Mouse (Mus musculus) MEL (cell line): ENCODE measurements around the gene C8b. TPM values are rescaled to one million over a fixed set of nuclear protein-coding genes. Genes with fewer than 3 reads are reported as not detected.

ENCODE experiments used
- DNase-seq: peaks from one replicate; pipeline ENCODE4 v3.0.0; 2011; ENCODE audit warnings: low read depth, low spot score
- H3K27ac ChIP-seq: 2 replicates; pipeline ENCODE4 v1.5.1; 2012; ENCODE audit warnings: low read depth, mild to moderate bottlenecking, control low read depth, low read length, moderate library complexity; ENCODE audit not compliant: control insufficient read depth
- H3K27me3 ChIP-seq, 2 experiments: fragments of 150-350 bp in 1 of 2; sonication (generic) in 1 of 2; 2 replicates each; pipeline ENCODE4 v1.6.1; 2012; ENCODE audit warnings: low read length in 2 of 2, mild to moderate bottlenecking in 2 of 2, improper control_type of control experiment in 1 of 2, moderate library complexity in 1 of 2; ENCODE audit not compliant: insufficient read depth in 2 of 2, control insufficient read depth in 1 of 2
- H3K36me3 ChIP-seq, 2 experiments: 2 replicates each; pipeline ENCODE4 v1.6.1; 2012 to 2014; ENCODE audit warnings: low read length in 2 of 2, improper control_type of control experiment in 1 of 2, inconsistent platforms in 1 of 2, mild to moderate bottlenecking in 1 of 2; ENCODE audit not compliant: insufficient read depth in 2 of 2, control insufficient read depth in 1 of 2
- H3K4me1 ChIP-seq, 2 experiments: fragments of 150-350 bp in 1 of 2; sonication (generic) in 1 of 2; 2 replicates each; pipeline ENCODE4 v1.6.1; 2012; ENCODE audit warnings: low read length in 2 of 2, improper control_type of control experiment in 1 of 2, mild to moderate bottlenecking in 1 of 2; ENCODE audit not compliant: insufficient read depth in 2 of 2, control insufficient read depth in 1 of 2
- H3K4me3 ChIP-seq, 2 experiments: fragments of 150-350 bp in 1 of 2; sonication (generic) in 1 of 2; 2 replicates each; pipeline ENCODE4 v1.5.1; 2012; ENCODE audit warnings: low read depth in 2 of 2, low read length in 2 of 2, mild to moderate bottlenecking in 2 of 2, moderate library complexity in 2 of 2, control low read depth in 1 of 2, improper control_type of control experiment in 1 of 2; ENCODE audit not compliant: control insufficient read depth in 1 of 2, insufficient read depth in 1 of 2
- H3K79me2 ChIP-seq: 2 replicates; pipeline ENCODE4 v1.6.1; 2012; ENCODE audit warnings: mild to moderate bottlenecking, low read length, moderate library complexity; ENCODE audit not compliant: control insufficient read depth, poor library complexity, insufficient read depth
- H3K9ac ChIP-seq: 2 replicates; pipeline ENCODE4 v1.6.1; 2012; ENCODE audit warnings: low read depth, mild to moderate bottlenecking, control low read depth, low read length, moderate library complexity; ENCODE audit not compliant: control insufficient read depth, poor library complexity, severe bottlenecking
- H3K9me3 ChIP-seq: fragments of 150-350 bp; sonication (generic); replicated peaks from 2 replicates; pipeline ENCODE4 v1.6.1; 2012; ENCODE audit warnings: mild to moderate bottlenecking, low read length, improper control_type of control experiment, moderate library complexity; ENCODE audit not compliant: insufficient read depth
- BHLHE40 ChIP-seq: IDR thresholded peaks from 2 replicates; pipeline ENCODE4 v1.6.1; 2012; ENCODE audit warnings: low read depth, mild to moderate bottlenecking, inconsistent platforms, low read length, improper control_type of control experiment, borderline replicate concordance
- CHD1 ChIP-seq: IDR thresholded peaks from 2 replicates; pipeline ENCODE4 v1.6.1; 2012; ENCODE audit warnings: low read depth, mild to moderate bottlenecking, inconsistent platforms, low read length, improper control_type of control experiment
- CHD2 ChIP-seq: IDR thresholded peaks from 2 replicates; pipeline ENCODE4 v1.6.1; 2011; ENCODE audit warnings: low read length, improper control_type of control experiment
- CTCF ChIP-seq, 3 experiments: IDR thresholded peaks in 2 of 3; conservative IDR thresholded peaks in 1 of 3; 2 replicates each; pipeline ENCODE4 v1.5.1; 2011 to 2012; ENCODE audit warnings: low read length in 3 of 3, low read depth in 2 of 3, mild to moderate bottlenecking in 2 of 3, improper control_type of control experiment in 1 of 3, inconsistent platforms in 1 of 3, mixed read lengths in 1 of 3, moderate library complexity in 1 of 3; ENCODE audit not compliant: control insufficient read depth in 1 of 3, insufficient read depth in 1 of 3, poor library complexity in 1 of 3, severe bottlenecking in 1 of 3
- EP300 ChIP-seq, 2 experiments: IDR thresholded peaks; 2 replicates each; pipeline ENCODE4 v1.6.1; 2011; ENCODE audit warnings: improper control_type of control experiment in 2 of 2, low read length in 2 of 2, low read depth in 1 of 2, mild to moderate bottlenecking in 1 of 2
- ETS1 ChIP-seq: IDR thresholded peaks from 2 replicates; pipeline ENCODE4 v1.6.1; 2012; ENCODE audit warnings: low read depth, mild to moderate bottlenecking, inconsistent platforms, low read length, improper control_type of control experiment, moderate library complexity
- GABPA ChIP-seq: IDR thresholded peaks from 2 replicates; pipeline ENCODE4 v1.6.1; 2012; ENCODE audit warnings: low read depth, mild to moderate bottlenecking, inconsistent platforms, low read length, improper control_type of control experiment, moderate library complexity
- GATA1 ChIP-seq: IDR thresholded peaks from 2 replicates; pipeline ENCODE4 v1.6.1; 2011; ENCODE audit warnings: low read depth, low read length, improper control_type of control experiment
- KAT2A ChIP-seq: conservative IDR thresholded peaks from 2 replicates; pipeline ENCODE4 v1.6.1; 2012; ENCODE audit warnings: low read depth, low read length, improper control_type of control experiment, inconsistent platforms
- MAX ChIP-seq: IDR thresholded peaks from 2 replicates; pipeline ENCODE4 v1.6.1; 2011; ENCODE audit warnings: low read length, improper control_type of control experiment
- MYB ChIP-seq: IDR thresholded peaks from 2 replicates; pipeline ENCODE4 v1.6.1; 2011; ENCODE audit warnings: mild to moderate bottlenecking, low read depth, low read length, improper control_type of control experiment
- MYC ChIP-seq: IDR thresholded peaks from 2 replicates; pipeline ENCODE4 v1.6.1; 2011; ENCODE audit warnings: low read depth, mild to moderate bottlenecking, low read length, improper control_type of control experiment, moderate library complexity
- NELFE ChIP-seq: IDR thresholded peaks from 2 replicates; pipeline ENCODE4 v1.6.1; 2011; ENCODE audit warnings: low read depth, low read length, improper control_type of control experiment
- NRF1 ChIP-seq: IDR thresholded peaks from 2 replicates; pipeline ENCODE4 v1.6.1; 2014; ENCODE audit warnings: low read depth, mild to moderate bottlenecking, inconsistent platforms, low read length, improper control_type of control experiment, moderate library complexity; ENCODE audit not compliant: poor library complexity, insufficient read depth, severe bottlenecking
- POLR2A ChIP-seq, 2 experiments: IDR thresholded peaks; 2 replicates each; pipeline ENCODE4 v1.6.1; 2011 to 2012; ENCODE audit warnings: low read length in 2 of 2, mild to moderate bottlenecking in 2 of 2, control low read depth in 1 of 2, improper control_type of control experiment in 1 of 2, low read depth in 1 of 2, moderate library complexity in 1 of 2; ENCODE audit not compliant: control insufficient read depth in 1 of 2, insufficient read depth in 1 of 2, poor library complexity in 1 of 2
- POLR2AphosphoS2 ChIP-seq: IDR thresholded peaks from 2 replicates; pipeline ENCODE4 v1.6.1; 2011; ENCODE audit warnings: low read length, improper control_type of control experiment
- SIN3A ChIP-seq: IDR thresholded peaks from 2 replicates; pipeline ENCODE4 v1.6.1; 2012; ENCODE audit warnings: low read length, improper control_type of control experiment, inconsistent platforms
- TBP ChIP-seq: IDR thresholded peaks from 2 replicates; pipeline ENCODE4 v1.8.0; 2011; ENCODE audit warnings: low read depth, low read length, improper control_type of control experiment
- TCF12 ChIP-seq: IDR thresholded peaks from 2 replicates; pipeline ENCODE4 v1.6.1; 2014; ENCODE audit warnings: low read depth, mild to moderate bottlenecking, inconsistent platforms, low read length, improper control_type of control experiment, moderate library complexity
- USF1 ChIP-seq: IDR thresholded peaks from 2 replicates; pipeline ENCODE4 v1.6.1; 2014; ENCODE audit warnings: low read depth, mild to moderate bottlenecking, inconsistent platforms, low read length, improper control_type of control experiment, moderate library complexity
- USF2 ChIP-seq, 2 experiments: IDR thresholded peaks; 2 replicates each; pipeline ENCODE4 v1.6.1; 2011 to 2012; ENCODE audit warnings: improper control_type of control experiment in 2 of 2, low read length in 2 of 2, borderline replicate concordance in 1 of 2, inconsistent platforms in 1 of 2, low read depth in 1 of 2, mild to moderate bottlenecking in 1 of 2; ENCODE audit not compliant: insufficient read depth in 1 of 2
- ZMIZ1 ChIP-seq: IDR thresholded peaks from 2 replicates; pipeline ENCODE4 v1.6.1; 2012; ENCODE audit warnings: low read depth, mild to moderate bottlenecking, inconsistent platforms, low read length, improper control_type of control experiment, moderate library complexity
- ZNF384 ChIP-seq: IDR thresholded peaks from 2 replicates; pipeline ENCODE4 v1.6.1; 2012; ENCODE audit warnings: low read depth, mild to moderate bottlenecking, inconsistent platforms, low read length, improper control_type of control experiment
- polyA plus RNA-seq, 2 experiments: library from polyadenylated mRNA; stranded (reverse) in 1 of 2; unstranded in 1 of 2; fragments of >175 nt in 1 of 2; fragments of >200 nt in 1 of 2; gene quantifications; 2 replicates each; pipeline versions ENCODE4 v1.2.1 to v1.2.4; 2012; ENCODE audit warnings: low replicate concordance in 2 of 2, low read depth in 1 of 2; ENCODE audit not compliant: insufficient read length in 2 of 2, insufficient read depth in 1 of 2, missing spikeins in 1 of 2
- total RNA-seq: library from RNA; depleted of rRNA; stranded (reverse); fragments of 300-350 nt; gene quantifications from 2 replicates; pipeline ENCODE4 v1.2.3, GENCODE M21; 2012

C8b gene
- total and polyA plus RNA-seq, 3 experiments: not detected

DNA sequence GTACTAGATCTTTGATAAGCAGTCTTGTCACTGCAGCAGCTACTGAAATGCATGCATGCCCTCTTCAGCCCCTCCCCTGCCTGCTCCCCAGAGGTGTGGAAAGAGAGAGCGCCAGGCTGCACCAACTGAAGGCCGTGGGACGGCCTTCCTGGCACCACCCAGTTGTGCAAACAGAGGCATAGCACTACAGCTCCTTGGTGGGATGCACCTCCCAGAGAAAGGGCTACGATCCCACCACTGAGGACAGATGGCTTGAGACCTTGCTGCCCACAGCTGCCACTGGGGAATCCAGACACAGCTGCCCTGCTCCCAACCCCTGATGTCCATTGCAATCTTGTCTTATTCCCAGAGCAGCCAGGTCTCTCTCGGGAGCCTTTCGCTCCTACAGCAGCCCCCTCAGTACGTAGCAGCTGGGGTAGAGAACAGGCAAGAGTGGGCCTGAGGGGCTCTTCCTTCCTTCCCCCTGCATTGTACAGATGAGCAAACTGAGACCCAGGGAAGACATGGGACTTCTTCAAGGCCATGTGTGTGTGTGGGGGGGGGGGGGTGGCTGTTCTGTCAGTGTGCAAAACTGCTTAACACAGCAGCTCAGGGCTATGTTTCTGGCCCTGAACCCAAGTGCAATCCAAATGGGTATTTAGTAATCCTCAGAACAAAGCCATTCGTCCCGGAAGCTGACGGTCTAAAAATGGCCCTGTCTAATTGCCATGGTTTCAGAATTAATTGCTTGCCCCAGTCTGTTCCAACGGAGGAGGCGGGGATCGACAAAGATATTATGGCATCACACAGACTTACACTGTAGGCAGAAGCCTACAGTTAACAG lies 46.9 kb upstream of the C8b start:
- TF ChIP-seq TCF12: no peak
- no peak for TF ChIP-seq USF1
- TF ChIP-seq POLR2AphosphoS2: no peak
- no peak for TF ChIP-seq EP300 (IDR thresholded peaks at IDR 0.05; ENCODE audit: low read depth in 1 of 2, low read length in 2 of 2)
- TF ChIP-seq BHLHE40: no peak
- TF ChIP-seq USF2 (IDR thresholded peaks at IDR 0.05; ENCODE audit: borderline replicate concordance in 1 of 2, insufficient read depth in 1 of 2, low read depth in 1 of 2, low read length in 2 of 2): no peak
- TF ChIP-seq SIN3A: no peak
- TF ChIP-seq ZMIZ1: no peak
- no peak for TF ChIP-seq CHD2
- no peak for TF ChIP-seq GABPA
- TF ChIP-seq MYC: no peak
- no peak for TF ChIP-seq GATA1
- no peak for TF ChIP-seq KAT2A
- Histone ChIP-seq H3K27me3 (no peaks in the 10 kb centered on the region), H3K4me1 (no peaks in the 10 kb centered on the region), H3K9ac (no peak overlapping the region), H3K27ac (no peak overlapping the region), H3K36me3 (no peaks in the 10 kb centered on the region), H3K9me3 (no peaks in the 10 kb centered on the region), H3K79me2 (no peaks in the 10 kb centered on the region), H3K4me3 (no peak overlapping the region)
- no peak for DNase-seq

DNA sequence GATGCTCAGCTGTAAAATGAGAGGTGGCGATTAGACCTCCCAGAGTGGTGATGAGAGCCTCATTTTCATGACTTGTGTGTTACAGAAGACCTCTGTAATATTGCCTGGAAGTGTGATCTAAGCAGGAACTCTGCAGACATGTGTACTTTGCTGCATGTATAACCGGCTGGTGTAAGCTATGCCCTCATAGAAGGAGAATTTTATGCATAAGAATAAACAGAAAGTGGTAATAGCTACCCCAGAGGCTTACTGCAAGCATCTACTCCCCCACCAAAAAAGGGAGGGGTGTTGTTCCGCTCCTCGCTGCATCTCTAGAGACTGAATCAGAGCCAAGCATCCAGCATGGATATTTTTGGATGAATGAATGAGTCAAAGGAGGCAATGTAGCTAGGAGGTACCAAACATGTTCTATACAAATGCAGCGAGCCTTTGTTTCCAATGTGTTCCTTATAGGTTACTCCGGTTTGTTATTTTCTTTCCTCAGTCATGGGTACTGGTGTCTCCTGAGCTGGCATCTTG lies 42.5 kb upstream of the C8b start:
- TF ChIP-seq CTCF (IDR thresholded peaks at IDR 0.05 in 2 of 3, conservative IDR thresholded peaks at IDR 0.05 in 1 of 3; ENCODE audit: control insufficient read depth in 1 of 3, insufficient read depth in 1 of 3, low read depth in 2 of 3, low read length in 3 of 3, poor library complexity in 1 of 3, severe bottlenecking in 1 of 3) (no peak), USF1 (no peak), ZMIZ1 (no peak), SIN3A (no peak), TCF12 (no peak), CHD2 (no peak), POLR2A (IDR thresholded peaks at IDR 0.05; ENCODE audit: control insufficient read depth in 1 of 2, insufficient read depth in 1 of 2, low read depth in 1 of 2, low read length in 2 of 2, poor library complexity in 1 of 2) (no peak), MAX (no peak), MYC (no peak), EP300 (IDR thresholded peaks at IDR 0.05; ENCODE audit: low read depth in 1 of 2, low read length in 2 of 2) (no peak), BHLHE40 (no peak), CHD1 (no peak), TBP (no peak), ZNF384 (no peak), NELFE (no peak), NRF1 (no peak), GATA1 (no peak), POLR2AphosphoS2 (no peak), ETS1 (no peak), MYB (no peak)
- H3K9me3 ChIP-seq: no peaks in the 10 kb centered on the region

More for the DNA sequence above, 42.5 kb upstream of the C8b start:
- Histone ChIP-seq H3K27me3 (no peaks in the 10 kb centered on the region; a peak in 1 of 4 replicates), H3K27ac (no peak overlapping the region), H3K36me3 (no peaks in the 10 kb centered on the region), H3K4me3 (no peak overlapping the region), H3K9ac (no peak overlapping the region), H3K4me1 (no peaks in the 10 kb centered on the region), H3K79me2 (no peaks in the 10 kb centered on the region)
- DNase-seq: no peak
